Mouse (Mus musculus) cerebellum, adult 18-20 months (tissue): ENCODE results near the gene Atxn2.
"Not testable (repeated sequence)": the region's sequence is repeated elsewhere in the genome, so short reads cannot be mapped to it uniquely, and the experiment has no call there.

Experiments used
- DNase-seq, 2 experiments: peaks; one replicate each; pipeline ENCODE4 v3.0.0; 2021

Gene Atxn2

GRCm38 (mm10) chr5:121711174-121711927, at the start of gene Atxn2:
TSS of gene Atxn2 (plus strand) at chr5:121711337.
- DNase-seq: peak; percentile 72 to 85

- DNase-seq: no peak
Measured at GRCm38 (mm10) chr5:121661494-121661893, 49.6 kb upstream of the Atxn2 start.

- no peak for DNase-seq
Measured at GRCm38 (mm10) chr5:121663456-121663855, 47.7 kb upstream of the Atxn2 start.

GRCm38 (mm10) chr5:121664078-121664477, 47.1 kb upstream of the Atxn2 start:
- peak; percentile 46 to 52 for DNase-seq

- DNase-seq: no peak
Measured at GRCm38 (mm10) chr5:121664971-121665370, 46.2 kb upstream of the Atxn2 start.

- no peak for DNase-seq
Measured at GRCm38 (mm10) chr5:121667067-121667466, 44.1 kb upstream of the Atxn2 start.

GRCm38 (mm10) chr5:121668411-121668810, 42.7 kb upstream of the Atxn2 start:
- DNase-seq: no peak

- peak in 1 of 2 experiments; percentile 13 for DNase-seq
Measured at GRCm38 (mm10) chr5:121670412-121670811, 40.7 kb upstream of the Atxn2 start.

- no peak for DNase-seq
Measured at GRCm38 (mm10) chr5:121682250-121682649, 28.9 kb upstream of the Atxn2 start.

GRCm38 (mm10) chr5:121685495-121685894, 25.6 kb upstream of the Atxn2 start:
- no peak for DNase-seq

GRCm38 (mm10) chr5:121686113-121686898, 24.8 kb upstream of the Atxn2 start:
- no peak for DNase-seq

- peak; percentile 26 to 34 for DNase-seq
Measured at GRCm38 (mm10) chr5:121690482-121691211, 20.5 kb upstream of the Atxn2 start.

- DNase-seq: not testable (repeated sequence)
Measured at GRCm38 (mm10) chr5:121691436-121691835, 19.7 kb upstream of the Atxn2 start.

GRCm38 (mm10) chr5:121692897-121693296, 18.2 kb upstream of the Atxn2 start:
- DNase-seq: no peak

- no peak for DNase-seq
Measured at GRCm38 (mm10) chr5:121696761-121697160, 14.4 kb upstream of the Atxn2 start.

GRCm38 (mm10) chr5:121699891-121700290, 11.2 kb upstream of the Atxn2 start:
- no peak for DNase-seq

GRCm38 (mm10) chr5:121700496-121700895, 10.6 kb upstream of the Atxn2 start:
- no peak for DNase-seq

- no peak for DNase-seq
Measured at GRCm38 (mm10) chr5:121701111-121701769, 9.9 kb upstream of the Atxn2 start.

GRCm38 (mm10) chr5:121703341-121703740, 7.8 kb upstream of the Atxn2 start:
- no peak for DNase-seq

- DNase-seq: no peak
Measured at GRCm38 (mm10) chr5:121704512-121705248, 6.5 kb upstream of the Atxn2 start.

GRCm38 (mm10) chr5:121710402-121710801, 735 bp upstream of the Atxn2 start:
- DNase-seq: no peak

GRCm38 (mm10) chr5:121710851-121711173, 325 bp upstream of the Atxn2 start:
- no peak for DNase-seq
